Mouse (Mus musculus) embryonic facial prominence, embryonic 12.5 days (tissue): ENCODE results near the gene Pecam1. TPM values are rescaled to one million over a fixed set of nuclear protein-coding genes. Genes with fewer than 3 reads are reported as not detected.
"Not testable (repeated sequence)": the region's sequence is repeated elsewhere in the genome, so short reads cannot be mapped to it uniquely, and the experiment has no call there.

Experiments used
- ATAC-seq: fragments of 200-750 bp; cut with Nextera tagmentation; 2 replicates; pipeline ENCODE4 v1.8.0; 2017; ENCODE audit not compliant: insufficient number of reproducible peaks, insufficient read depth, low FRiP score, low TSS enrichment
- H3K27ac ChIP-seq: fragments of 300-500 bp; sonication (generic); 2 replicates; pipeline ENCODE4 v1.5.1; 2016; ENCODE audit warnings: mild to moderate bottlenecking
- H3K27me3 ChIP-seq: fragments of 300-500 bp; sonication (generic); 2 replicates; pipeline ENCODE4 v1.6.1; 2016; ENCODE audit warnings: mild to moderate bottlenecking, moderate library complexity
- H3K36me3 ChIP-seq: fragments of 300-500 bp; sonication (generic); 2 replicates; pipeline ENCODE4 v1.6.1; 2016; ENCODE audit warnings: mild to moderate bottlenecking
- H3K4me1 ChIP-seq: fragments of 300-500 bp; sonication (generic); 2 replicates; pipeline ENCODE4 v1.6.1; 2016
- H3K4me2 ChIP-seq: fragments of 300-500 bp; sonication (generic); replicated peaks from 2 replicates; pipeline ENCODE4 v1.6.1; 2016; ENCODE audit warnings: mild to moderate bottlenecking, moderate library complexity
- H3K4me3 ChIP-seq: fragments of 300-500 bp; sonication (generic); 2 replicates; pipeline ENCODE4 v1.5.1; 2016; ENCODE audit warnings: mild to moderate bottlenecking
- H3K9ac ChIP-seq: fragments of 300-500 bp; sonication (generic); 2 replicates; pipeline ENCODE4 v1.6.1; 2016; ENCODE audit warnings: mild to moderate bottlenecking, moderate library complexity
- H3K9me3 ChIP-seq: fragments of 300-500 bp; sonication (generic); 2 replicates; pipeline ENCODE4 v1.6.1; 2016; ENCODE audit warnings: mild to moderate bottlenecking, moderate library complexity
- WGBS: fragments of 180-500 bp; shearing (Covaris S2); methylation state at CpG from one replicate; pipeline ENCODE4 v1.1.7; 2016; 5-methylcytosine and 5-hydroxymethylcytosine counted together
- polyA plus RNA-seq: library from polyadenylated mRNA; unstranded; fragments of >200 nt; fragmentation: Nextera tagmentation; extraction: Ambion mirVana; gene quantifications from 2 replicates; pipeline ENCODE4 v1.2.1, GENCODE M21; 2016

The Pecam1 gene
- polyA plus RNA-seq, 1 experiment from 2014 or later = 30.5 TPM

DNA sequence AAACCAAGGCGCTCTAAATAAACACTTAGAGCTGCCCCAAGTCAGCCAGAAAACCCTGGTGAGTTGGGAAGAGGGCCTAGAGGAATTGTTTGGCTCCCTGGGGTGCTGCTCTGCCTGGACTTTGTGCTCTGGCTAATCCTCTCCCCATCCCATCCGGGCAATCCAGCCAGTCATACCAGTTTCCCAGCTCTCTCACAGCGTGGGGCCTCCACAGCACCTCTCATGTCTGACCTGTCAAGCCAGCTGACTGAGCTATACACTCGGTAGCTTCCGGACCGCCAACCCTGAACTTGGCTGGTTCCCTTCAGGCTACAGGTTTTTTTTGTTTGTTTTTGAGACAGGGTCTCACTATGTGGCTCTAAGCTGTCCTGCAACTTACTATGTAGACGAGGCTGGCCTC is 112.7 kb downstream of the Pecam1 start:
- ATAC-seq = peak; percentile 57; the same call in 1 of the 2 replicates
- Histone ChIP-seq H3K27me3 (no peaks in the 10 kb centered on the region), H3K36me3 (no peaks in the 10 kb centered on the region), H3K9me3 (peaks cover 3% of the 10 kb centered on the region; the same call in 1 of the 2 replicates), H3K4me2 (no peak overlapping the region), H3K9ac (no peak overlapping the region), H3K27ac (no peak overlapping the region), H3K4me3 (no peak overlapping the region), H3K4me1 (peaks cover 25% of the 10 kb centered on the region)
- 12% methylated on average over 7 of the region's 7 CpGs for WGBS

DNA sequence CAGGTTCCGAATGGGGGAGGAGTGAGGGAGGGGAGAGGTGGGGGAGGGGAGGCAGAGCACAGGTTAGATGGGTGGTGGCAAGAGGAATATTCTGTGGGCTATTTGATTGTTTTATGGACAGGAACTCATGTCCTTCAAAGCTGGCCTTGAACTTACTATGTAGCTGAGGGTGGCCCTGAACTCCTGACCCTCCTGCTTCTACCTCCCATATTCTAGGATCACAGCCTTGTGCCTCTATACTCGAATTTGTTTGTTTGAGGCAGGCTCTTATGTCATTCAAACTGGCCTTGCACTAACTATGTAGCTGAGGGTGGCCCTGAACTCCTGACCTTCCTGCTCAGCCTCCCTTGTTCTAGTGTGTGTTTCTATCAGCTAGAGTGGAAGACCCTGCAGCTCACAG is 114.5 kb downstream of the Pecam1 start:
- Histone ChIP-seq H3K9ac (no peak overlapping the region), H3K9me3 (peaks cover 9% of the 10 kb centered on the region; the same call in 1 of the 2 replicates), H3K27me3 (no peaks in the 10 kb centered on the region), H3K4me1 (peaks cover 25% of the 10 kb centered on the region), H3K36me3 (no peaks in the 10 kb centered on the region), H3K4me3 (no peak overlapping the region), H3K27ac (no peak overlapping the region), H3K4me2 (no peak overlapping the region)
- no peak for ATAC-seq
- 47% methylated on average over 2 of the region's 2 CpGs for whole genome bisulfite sequencing

DNA sequence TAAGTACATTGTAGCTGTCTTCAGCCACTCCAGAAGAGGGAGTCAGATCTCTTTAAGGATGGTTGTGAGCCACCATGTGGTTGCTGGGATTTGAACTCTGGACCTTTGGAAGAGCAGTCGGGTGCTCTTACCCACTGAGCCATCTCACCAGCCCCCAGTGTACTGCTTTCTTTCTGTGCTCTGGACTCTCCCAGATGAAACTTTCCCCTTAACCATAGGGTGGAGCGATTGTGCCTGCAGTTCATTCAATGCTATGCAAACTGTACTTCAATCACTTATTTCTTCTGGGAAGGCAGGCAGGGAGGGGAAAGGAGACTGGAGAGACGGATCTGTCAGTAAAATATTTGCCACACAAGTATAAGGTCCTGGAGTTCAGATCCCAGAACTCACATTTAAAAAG is 116.3 kb downstream of the Pecam1 start:
- WGBS = 86% methylated on average over 3 of the region's 3 CpGs
- H3K27ac ChIP-seq, H3K36me3 ChIP-seq, H3K27me3 ChIP-seq, H3K9ac ChIP-seq, H3K4me3 ChIP-seq, H3K4me2 ChIP-seq, ATAC-seq, H3K9me3 ChIP-seq: not testable (repeated sequence)
- peaks cover 14% of the 10 kb centered on the region for H3K4me1 ChIP-seq

DNA sequence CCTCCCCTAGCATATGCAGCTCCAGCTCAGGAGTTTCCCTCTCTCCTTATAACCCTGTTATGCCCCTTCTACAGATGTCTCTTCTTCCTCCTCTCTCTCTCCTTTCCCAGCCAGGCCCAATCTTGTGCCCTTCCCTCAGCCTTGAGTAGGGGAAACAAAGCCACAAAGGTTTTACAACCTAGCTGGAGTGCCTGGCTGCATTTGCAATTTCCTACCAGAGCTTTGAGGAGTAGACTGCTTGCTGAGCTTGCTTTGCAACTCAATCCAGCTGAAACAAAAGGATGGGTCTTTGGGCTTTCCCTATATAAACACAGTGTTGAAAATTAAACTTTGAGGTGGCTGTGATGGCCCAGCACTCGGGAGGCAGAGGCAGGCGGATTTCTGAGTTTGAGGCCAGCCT is 117.0 kb downstream of the Pecam1 start:
- Histone ChIP-seq H3K9ac (no peak overlapping the region), H3K27ac (no peak overlapping the region), H3K4me2 (no peak overlapping the region), H3K27me3 (no peaks in the 10 kb centered on the region), H3K4me1 (peaks cover 7% of the 10 kb centered on the region), H3K36me3 (no peaks in the 10 kb centered on the region), H3K4me3 (no peak overlapping the region), H3K9me3 (peaks cover 9% of the 10 kb centered on the region; the same call in 1 of the 2 replicates)
- WGBS = 84% methylated on average over 2 of the region's 2 CpGs
- no peak for ATAC-seq

DNA sequence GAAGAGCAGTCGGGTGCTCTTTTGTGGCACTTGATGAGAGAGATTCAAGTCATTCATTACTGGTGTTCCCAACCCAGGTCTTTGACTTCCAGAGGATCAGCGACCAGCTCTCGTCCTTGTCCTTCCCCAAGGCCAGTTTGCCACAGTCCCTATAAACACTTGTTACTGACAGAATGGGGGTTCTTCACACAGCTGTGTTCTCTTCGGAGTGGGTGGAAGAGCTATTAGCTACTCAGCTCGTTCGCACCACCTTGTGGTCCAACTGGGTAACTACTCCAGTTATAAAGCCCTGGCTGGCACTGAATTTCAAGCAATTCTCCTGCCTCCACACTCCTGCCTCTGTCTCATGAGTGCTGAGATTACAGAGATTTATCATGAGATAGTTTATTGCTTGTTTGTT is 122.7 kb downstream of the Pecam1 start:
- peaks cover 5% of the 10 kb centered on the region; the same call in 1 of the 2 replicates for H3K9me3 ChIP-seq
- H3K27me3 ChIP-seq = no peaks in the 10 kb centered on the region
- WGBS = 20% methylated on average over 6 of the region's 6 CpGs
- ATAC-seq = no peak
- no peak overlapping the region for H3K27ac ChIP-seq
- H3K36me3 ChIP-seq = no peaks in the 10 kb centered on the region
- H3K9ac ChIP-seq = no peak overlapping the region
- no peak overlapping the region for H3K4me2 ChIP-seq
- H3K4me1 ChIP-seq = no peaks in the 10 kb centered on the region
- no peak overlapping the region for H3K4me3 ChIP-seq

DNA sequence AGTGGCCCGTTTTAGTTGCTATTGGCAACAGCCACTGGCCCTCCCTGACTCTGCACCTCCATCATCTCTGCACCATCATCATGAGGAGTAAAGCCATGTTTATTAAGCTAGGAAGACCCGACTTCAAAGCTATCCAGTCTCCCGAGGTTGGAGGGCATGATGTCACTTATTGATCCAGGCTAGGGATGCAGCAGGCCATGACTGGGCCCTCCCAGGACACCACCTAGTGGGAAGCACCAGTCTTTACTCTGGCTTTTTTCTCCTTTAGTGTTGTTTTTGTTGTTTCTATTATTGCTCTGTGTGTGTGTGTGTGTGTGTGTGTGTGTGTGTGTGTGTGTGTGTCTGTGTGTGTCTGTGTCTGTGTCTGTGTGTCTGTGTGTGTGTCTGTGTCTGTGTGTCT is 124.9 kb downstream of the Pecam1 start:
- Histone ChIP-seq H3K4me2 (no peak overlapping the region), H3K9me3 (no peaks in the 10 kb centered on the region), H3K36me3 (no peaks in the 10 kb centered on the region), H3K4me3 (no peak overlapping the region), H3K9ac (no peak overlapping the region), H3K27ac (no peak overlapping the region), H3K4me1 (no peaks in the 10 kb centered on the region), H3K27me3 (no peaks in the 10 kb centered on the region)
- whole genome bisulfite sequencing = 57% methylated on average over 3 of the region's 3 CpGs
- ATAC-seq = no peak

DNA sequence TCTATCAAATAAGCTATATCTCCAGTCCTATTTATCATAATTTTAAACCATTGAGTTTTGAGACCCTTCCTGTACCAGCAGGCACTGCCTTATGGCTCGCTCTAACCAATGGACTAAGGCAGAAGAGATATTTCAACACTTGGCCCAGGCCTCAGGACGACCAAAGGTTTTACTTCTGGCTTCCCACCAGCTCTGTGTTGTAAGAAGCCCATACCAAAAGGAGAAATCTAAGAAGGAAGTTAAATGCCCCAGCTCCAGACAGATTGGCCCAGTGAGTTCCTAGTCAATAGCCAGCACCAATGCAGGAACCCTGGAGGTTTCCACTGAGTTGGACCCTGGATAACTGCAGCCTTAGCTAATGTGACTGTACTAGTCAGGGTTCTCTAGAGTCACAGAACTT is 126.8 kb downstream of the Pecam1 start:
- Histone ChIP-seq H3K4me1 (no peaks in the 10 kb centered on the region), H3K9me3 (no peaks in the 10 kb centered on the region), H3K36me3 (no peaks in the 10 kb centered on the region), H3K4me2 (no peak overlapping the region), H3K4me3 (no peak overlapping the region), H3K27me3 (no peaks in the 10 kb centered on the region), H3K9ac (no peak overlapping the region), H3K27ac (no peak overlapping the region)
- ATAC-seq = no peak
- WGBS = 79% methylated on average over 2 of the region's 2 CpGs

DNA sequence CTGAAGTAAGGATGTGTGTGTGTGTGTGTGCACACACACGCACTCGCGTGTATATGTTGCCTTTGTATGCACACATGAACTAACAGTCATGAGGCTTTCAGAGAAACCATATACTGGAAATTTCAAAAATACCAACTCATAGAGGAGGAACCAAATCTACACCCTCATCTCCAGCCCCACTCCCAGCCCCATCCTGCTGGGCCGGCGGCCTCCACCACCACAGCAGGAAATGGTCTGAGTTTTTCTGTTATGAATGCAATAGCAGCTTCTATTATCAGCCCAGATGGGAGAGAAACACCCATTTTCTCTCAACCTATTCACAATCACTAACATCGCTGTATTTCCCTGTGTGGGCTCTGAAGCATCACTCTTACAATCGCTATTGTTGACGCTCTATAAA is 128.4 kb downstream of the Pecam1 start:
- 92% methylated on average over 8 of the region's 8 CpGs for WGBS
- H3K27ac ChIP-seq = no peak overlapping the region
- no peaks in the 10 kb centered on the region for H3K9me3 ChIP-seq
- H3K4me3 ChIP-seq = no peak overlapping the region
- no peaks in the 10 kb centered on the region for H3K36me3 ChIP-seq
- H3K9ac ChIP-seq = no peak overlapping the region
- no peak overlapping the region for H3K4me2 ChIP-seq
- no peaks in the 10 kb centered on the region for H3K4me1 ChIP-seq
- ATAC-seq = no peak
- H3K27me3 ChIP-seq = no peaks in the 10 kb centered on the region

DNA sequence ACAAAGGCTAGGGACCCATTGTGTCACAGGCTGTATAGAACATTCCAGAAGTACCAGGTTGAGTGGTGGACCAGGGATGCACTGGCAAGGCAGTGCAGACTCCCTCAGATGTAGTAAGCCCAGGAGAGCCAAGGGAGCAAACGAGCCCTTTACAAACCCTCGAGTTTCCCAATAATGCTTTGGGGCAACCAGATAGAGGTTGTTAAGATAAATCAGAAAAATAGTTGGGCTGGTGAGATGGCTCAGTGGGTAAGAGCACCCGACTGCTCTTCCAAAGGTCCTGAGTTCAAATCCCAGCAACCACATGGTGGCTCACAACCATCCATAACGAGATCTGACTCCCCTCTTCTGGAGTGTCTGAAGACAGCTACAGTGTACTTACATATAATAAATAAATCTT is 131.7 kb downstream of the Pecam1 start:
- H3K4me1 ChIP-seq, H3K27ac ChIP-seq, H3K4me3 ChIP-seq, ATAC-seq, H3K36me3 ChIP-seq, H3K9ac ChIP-seq, H3K4me2 ChIP-seq, H3K9me3 ChIP-seq, H3K27me3 ChIP-seq: not testable (repeated sequence)
- 92% methylated on average over 4 of the region's 4 CpGs for WGBS

DNA sequence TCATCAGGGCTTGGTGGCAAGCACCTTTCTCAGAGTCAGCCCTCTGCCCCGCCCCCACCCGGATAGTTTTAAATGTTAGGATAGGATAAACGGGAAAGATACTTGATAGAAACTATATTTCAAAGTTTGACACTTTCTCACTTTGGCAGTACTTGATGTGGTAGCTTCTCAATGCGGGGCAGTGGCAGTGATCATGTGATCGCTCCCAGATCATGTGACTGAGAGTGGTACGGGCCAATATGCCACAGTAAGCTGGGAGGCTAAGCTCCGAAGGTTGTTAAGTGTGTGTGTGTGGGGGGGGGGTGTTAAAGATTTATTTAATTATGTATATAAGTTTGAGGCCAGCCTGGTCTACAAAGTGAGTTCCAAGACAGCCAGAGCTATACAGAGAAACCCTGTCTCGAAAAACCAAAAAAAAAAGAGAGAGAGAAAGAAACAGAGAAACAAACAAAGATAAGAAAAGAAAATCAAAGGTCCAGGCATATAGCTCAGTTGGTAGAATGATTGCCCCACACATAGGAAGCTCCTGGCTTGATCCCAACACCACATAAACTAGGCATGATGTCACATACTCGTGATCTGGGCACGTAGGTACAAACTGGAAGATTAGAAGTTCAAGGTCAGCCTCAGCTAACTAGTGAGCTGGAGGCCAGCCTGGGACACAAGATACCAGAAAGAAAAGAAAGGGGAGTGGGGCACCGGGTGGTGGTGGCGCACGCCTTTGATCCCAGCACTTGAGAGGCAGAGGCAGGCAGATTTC is 132.4 kb downstream of the Pecam1 start:
- no peaks in the 10 kb centered on the region for H3K4me1 ChIP-seq
- no peak overlapping the region for H3K9ac ChIP-seq
- no peak overlapping the region for H3K4me3 ChIP-seq
- H3K27ac ChIP-seq = no peak overlapping the region
- no peaks in the 10 kb centered on the region for H3K36me3 ChIP-seq
- H3K4me2 ChIP-seq = no peak overlapping the region
- 83% methylated on average over 13 of the region's 13 CpGs for WGBS
- ATAC-seq = no peak
- no peaks in the 10 kb centered on the region for H3K27me3 ChIP-seq
- no peaks in the 10 kb centered on the region for H3K9me3 ChIP-seq

DNA sequence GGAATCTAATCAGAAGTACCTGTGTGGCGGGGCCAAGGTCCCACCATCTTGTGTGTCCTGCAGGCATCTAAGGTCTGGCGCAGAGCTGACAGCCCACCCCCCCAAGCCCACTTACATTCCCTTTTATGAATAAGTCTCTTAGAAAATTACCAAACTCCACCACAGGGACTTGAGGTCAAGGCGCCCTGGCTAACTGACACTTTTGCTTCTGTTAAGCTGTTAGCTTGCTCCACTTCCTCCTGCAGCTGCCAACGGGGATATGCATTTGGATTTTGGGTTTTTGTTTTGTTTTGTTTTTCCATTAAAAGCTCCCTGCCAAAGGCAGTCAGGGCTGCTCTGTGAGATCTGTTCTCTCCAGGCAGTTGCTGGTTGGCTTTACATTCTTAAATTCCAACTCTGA is 134.9 kb downstream of the Pecam1 start:
- 67% methylated on average over 4 of the region's 4 CpGs for WGBS
- no peak overlapping the region for H3K4me2 ChIP-seq

DNA sequence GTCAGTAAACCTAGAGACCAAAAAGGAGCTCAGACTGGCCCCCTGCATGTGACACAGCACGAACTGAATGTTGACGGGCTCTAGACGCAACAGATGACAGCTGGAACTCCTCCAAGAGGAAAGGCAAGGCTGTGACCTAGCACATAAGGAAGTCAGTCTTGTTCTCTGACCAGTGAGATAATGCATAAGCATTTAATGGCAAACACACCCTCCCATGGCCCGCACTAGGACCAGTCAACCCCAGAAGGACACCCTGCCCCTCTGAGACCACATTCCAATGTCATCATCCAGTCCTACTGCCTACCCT is 136.1 kb downstream of the Pecam1 start:
- H3K4me1 ChIP-seq = peaks cover 15% of the 10 kb centered on the region
- no peaks in the 10 kb centered on the region for H3K27me3 ChIP-seq
- H3K9ac ChIP-seq = no peak overlapping the region
- no peaks in the 10 kb centered on the region for H3K9me3 ChIP-seq
- H3K4me3 ChIP-seq = no peak overlapping the region
- H3K27ac ChIP-seq = no peak overlapping the region
- WGBS = 76% methylated on average over 4 of the region's 4 CpGs
- H3K4me2 ChIP-seq = no peak overlapping the region
- H3K36me3 ChIP-seq = no peaks in the 10 kb centered on the region
- ATAC-seq = no peak

More for the DNA sequence above, 134.9 kb downstream of the Pecam1 start:
- ATAC-seq = no peak
- no peak overlapping the region for H3K9ac ChIP-seq
- H3K27me3 ChIP-seq = no peaks in the 10 kb centered on the region
- no peak overlapping the region for H3K27ac ChIP-seq
- no peaks in the 10 kb centered on the region for H3K9me3 ChIP-seq
- no peak overlapping the region for H3K4me3 ChIP-seq
- no peaks in the 10 kb centered on the region for H3K36me3 ChIP-seq
- peaks cover 9% of the 10 kb centered on the region for H3K4me1 ChIP-seq
